Mouse (Mus musculus): ENCODE results near the gene Rbm34.
"Not testable (repeated sequence)": the region's sequence is repeated elsewhere in the genome, so short reads cannot be mapped to it uniquely, and the experiment has no call there.

Gene Rbm34

DNA sequence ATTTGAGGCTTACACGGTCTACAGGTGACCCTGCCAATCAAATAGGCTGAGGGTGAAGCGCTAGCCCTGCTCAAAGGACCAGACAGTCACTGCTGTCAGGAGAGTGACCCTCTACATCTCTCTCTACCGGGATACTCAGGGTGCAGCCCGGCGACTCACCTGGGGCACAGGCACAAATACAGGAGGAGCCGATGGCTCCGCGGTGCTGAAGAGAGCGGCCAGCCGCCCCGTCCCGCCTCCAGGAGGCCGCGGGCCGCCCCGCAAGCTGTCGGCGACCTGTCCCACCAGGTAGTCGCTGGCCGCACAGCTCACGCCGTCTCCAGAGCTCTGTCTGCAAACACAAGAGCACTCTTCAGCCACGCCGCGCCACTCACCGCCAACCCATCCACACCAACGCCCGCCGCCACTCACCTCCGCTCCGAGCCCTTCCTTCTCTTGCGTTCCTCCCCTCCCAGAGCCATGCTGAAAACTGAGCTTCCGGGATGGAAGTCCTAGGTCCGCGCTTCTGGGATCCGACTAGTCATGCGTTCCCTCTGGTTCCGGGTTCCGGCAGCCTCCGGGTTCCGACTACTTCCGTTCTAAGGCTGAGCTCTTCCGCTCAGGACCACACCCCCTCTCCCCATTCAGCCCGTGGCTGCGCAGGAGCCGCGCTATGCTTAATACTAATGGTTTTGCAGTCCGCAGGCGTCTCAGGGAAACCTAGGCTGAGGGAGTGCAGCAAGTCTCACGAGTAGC, at the start of gene Rbm34:
Gene Rbm34, minus strand, starts transcription at position 493 of the 735 bp plus-strand sequence.
- peak; percentile 81 to 91 for DNase-seq

DNA sequence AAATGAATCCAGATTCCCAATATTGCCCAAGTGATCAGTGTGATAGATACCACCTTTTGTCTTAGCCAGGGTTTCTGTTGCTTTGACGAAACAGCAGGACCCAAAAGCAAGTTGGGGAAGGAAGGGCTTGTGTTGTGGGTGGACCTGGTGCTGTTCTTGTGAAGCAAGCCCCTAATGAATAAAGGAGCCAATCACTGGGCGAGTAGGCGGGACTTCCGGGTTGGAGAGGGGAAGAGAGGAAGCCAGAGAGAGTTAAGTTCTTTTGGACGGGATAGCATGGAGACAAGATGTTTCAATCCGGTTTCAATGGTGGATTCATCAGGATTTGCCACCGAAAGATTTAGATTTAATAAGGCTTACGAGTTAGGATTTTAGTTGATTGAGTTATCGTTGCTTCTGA, 40.8 kb upstream of the Rbm34 start:
- DNase-seq: no peak

DNA sequence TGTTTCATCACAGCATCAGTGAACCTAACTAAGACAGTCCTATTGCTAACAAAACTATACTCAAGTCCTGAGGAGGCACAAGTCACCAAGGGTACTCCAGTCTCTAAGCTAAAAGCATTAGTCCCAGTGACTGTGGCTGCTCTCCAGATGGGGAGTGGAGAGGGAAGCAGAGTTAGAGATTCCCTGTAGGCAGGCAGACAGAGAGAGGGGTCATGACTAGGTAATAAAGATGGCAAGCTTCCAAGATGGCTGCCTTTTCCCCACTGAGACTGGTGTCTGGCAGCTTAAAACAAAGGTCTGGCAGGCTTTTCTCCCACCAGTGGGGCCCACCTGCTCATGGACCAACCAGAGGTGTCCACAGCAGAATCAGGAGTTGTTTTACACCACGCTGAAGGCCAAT, 23.6 kb upstream of the Rbm34 start:
- DNase-seq: no peak

DNA sequence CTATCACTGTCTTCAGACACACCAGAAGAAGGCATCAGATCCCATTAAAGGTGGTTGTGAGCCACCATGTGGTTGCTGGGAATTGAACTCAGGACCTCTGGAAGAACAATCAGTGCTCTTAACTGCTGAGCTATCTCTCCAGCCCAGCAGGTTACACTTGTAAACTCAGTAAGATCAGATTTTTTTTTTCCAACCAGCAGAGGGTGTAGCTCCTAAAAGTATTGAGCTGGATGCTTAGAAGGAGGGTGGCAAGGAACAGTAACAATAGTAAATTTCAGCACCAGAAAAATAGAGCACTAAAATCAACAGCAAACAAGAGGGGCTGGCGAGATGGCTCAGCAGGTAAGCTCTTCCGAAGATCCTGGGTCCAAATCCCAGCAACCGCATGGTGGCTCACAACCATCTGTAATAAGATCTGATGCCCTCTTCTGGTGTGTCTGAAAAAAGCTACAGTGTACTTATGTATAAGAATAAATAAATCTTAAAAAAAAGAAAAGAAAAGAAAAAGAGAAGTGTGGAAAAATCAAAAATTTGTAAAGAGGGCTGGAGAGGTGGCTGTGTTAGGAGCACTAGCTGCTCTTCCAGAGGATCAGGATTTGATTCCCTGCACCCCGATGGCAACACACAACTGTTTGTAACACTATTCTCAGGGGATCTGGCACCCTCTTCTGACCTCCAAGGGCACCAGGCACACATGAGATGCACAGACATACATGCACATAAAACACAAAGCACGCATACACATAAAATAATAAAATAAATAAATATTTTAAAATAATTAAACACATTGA, 18.7 kb upstream of the Rbm34 start:
- DNase-seq: no peak

DNA sequence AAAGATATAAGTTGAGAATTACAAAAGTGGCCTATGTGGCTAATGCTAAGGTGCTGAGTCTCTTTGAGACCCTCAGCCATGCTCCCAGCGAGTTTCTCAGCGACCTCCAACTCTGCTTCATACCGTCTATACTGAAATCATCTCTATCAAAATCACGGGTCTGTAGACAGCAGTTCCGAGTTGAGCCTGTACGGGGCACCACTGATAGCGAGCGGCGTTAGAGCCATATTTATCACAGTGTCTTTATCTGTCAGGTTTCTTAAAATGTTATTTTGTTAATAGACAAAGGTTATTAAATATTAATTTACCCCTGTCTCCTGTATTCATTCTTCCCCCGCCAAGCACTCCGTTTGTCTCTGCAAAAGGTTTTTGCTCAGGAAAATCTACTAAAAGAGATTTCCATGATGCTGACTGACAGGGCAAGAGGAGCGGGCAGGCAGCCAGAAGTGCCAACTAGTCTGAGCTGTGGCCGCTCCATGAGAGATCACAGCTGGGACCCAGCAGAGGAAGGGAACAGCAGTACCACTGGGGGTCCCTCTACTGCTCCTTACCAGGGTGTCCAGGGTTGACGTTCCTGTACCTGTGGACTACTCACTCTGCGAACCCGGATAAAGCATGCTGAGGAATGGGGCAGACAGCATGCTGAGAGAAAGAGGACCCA, 17.6 kb upstream of the Rbm34 start:
- no peak for DNase-seq

DNA sequence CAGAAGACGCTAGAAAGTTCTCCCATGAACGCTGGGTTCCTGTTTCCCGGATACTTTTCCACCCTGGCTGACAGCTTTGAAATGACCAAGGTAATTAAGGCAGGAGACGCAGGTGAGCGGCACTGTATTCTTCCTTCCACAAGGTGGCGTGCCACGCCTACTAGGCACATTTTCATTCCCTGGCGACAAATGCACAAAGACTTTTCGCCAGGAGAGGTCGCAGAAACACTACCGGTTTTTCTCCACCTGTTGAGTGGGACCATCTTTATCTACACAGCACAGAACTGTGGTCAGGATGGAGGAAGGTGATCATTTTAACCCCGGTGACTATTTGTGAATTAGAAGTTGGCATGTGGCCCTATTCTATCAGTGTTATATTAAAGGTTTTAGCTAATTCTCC, 15.6 kb upstream of the Rbm34 start:
- peak; percentile 35 to 69 for DNase-seq

DNA sequence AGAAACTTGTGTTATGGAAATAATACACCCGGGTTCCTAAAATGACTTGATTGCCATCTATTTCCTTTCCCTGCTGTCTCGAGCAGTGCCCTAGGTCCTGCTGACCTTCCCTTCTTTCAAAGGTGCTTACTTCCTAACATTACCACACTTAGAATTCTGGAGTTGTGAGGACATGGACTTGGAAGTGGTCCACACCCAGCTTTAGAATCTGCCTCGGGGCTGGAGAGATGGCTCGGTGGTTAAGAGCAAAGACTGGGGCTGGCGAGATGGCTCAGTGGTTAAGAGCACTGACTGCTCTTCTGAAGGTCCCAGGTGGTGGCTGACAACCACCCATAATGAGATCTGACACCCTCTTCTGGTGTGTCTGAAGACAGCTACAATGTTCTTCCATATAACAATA, 9.2 kb upstream of the Rbm34 start:
- DNase-seq: no peak

DNA sequence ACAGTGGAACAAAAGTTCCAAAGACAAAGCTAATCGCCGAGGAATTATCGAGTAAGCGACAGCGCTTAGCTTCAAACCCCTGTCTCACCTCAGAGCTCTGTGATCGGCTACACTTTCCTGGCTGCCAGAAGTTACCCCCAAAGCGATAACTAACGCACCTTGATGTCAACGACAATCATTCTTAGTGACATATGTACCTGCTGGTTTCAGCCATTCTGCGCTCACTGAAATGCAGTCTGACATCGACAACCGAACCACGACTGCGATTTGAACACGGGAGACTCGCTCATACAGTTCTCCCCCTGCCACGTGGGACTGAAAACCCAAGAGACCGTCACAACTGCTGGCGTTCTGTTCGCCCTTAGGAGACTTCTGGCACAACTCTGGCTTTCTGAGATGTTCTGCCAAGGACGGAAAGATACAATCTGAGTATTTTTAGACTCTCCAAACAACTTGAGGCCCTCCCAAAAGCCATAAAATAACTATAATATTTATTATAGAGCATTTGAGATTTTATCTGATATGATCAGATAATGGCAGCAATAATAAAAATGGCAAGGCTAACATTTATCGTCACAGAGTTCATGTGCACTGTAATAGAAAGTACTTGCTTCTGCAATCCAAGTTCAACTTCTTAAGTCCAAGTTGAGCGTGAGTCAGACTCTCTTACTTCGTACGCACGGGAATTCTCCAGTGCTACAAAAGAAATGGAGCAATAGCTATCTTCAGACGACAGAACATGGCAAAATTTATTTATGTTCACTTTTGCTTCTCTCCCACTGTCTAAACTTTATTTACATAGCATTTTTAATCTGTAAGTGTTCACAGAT, 8.4 kb upstream of the Rbm34 start:
- no peak for DNase-seq

DNA sequence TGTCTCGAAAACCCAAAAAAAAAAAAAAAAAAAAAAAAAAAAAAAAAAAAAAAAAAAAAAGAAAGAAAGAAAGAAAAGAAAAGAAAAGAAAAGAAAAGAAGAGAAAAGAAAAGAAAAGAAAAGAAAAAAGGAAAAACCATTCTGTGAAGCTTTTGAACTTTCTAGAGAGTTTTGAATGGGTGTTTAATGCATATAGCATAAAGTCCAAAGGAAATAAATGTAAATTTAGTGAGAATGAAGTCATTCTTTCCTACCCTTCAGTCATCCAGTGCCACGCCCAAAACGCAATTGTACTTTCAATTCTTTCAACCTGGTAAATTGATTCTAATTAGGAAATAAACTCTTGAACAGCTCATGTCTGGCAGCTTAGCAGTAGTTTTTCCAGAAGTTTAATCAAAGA, 7.7 kb upstream of the Rbm34 start:
- not testable (repeated sequence) for DNase-seq

DNA sequence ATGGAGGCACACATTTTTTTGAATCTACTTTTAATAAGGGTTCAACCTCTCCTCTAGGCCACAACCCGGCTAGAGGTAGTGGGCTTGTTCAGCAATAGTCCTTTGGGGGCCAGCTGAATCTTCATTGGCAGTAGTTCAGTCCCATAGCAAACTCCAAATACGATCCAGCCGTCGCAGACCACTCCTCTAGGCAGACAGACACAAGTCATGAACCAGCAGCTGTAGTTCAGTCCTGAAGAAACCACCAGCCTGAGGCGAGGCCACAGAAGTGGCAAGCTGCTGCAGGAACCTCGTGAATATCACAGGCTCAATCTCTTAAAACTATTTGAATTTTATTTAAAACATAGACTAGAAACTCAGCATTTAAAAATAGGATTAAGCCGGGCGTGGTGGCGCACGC, 7.2 kb upstream of the Rbm34 start:
- no peak for DNase-seq

DNA sequence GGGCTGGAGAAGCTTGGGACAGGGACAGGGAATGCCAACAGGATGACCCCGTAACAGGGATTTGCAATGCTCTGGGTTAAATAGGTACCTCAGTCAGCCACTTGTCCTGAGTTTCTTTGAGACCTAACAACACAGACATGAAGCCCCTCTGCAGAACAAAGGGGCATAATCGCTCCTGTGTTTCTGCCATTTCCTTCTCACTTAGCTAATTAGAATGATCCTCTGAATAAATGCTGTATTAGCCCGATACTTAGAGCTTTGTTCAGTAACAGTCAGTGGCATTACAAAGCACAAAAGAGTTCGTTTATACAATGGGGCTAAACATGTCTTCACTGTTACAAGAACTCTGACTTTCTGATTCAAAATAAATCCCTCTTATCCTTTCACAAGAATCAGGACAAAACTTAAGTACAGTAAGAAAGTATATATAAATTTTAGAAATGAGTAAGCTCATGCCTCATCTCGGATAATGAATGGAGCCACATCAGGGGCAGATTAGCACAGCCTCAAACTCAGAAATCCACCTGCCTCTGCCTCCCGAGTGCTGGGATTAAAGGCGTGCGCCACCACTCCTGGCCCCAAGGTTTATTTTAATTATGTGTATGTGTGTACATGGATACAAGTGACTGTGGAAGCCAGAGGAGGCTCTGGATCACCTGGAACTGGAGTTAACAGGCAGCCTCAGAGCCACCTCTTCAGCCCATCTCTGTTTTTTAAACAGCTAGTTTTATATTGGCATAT, 5.9 kb upstream of the Rbm34 start:
- no peak for DNase-seq

DNA sequence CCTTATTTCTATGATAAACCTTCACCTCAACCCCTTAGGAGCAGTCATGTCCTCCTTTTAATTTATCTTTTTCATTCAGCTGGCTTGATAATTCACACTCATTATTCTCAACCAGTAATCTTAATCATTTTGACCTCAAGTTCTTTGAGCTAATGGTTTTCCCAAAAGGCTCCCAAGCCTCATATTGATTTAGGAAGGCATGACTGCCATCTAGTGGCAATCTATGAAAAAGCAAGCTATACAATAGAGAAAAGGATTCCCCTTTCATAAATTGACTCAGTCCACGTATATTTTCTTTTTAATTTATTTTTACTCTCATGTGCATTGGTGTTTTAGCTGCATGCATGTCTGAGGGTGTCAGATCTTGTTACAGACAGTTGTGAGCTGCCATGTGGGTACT, 4.8 kb upstream of the Rbm34 start:
- DNase-seq: no peak

DNA sequence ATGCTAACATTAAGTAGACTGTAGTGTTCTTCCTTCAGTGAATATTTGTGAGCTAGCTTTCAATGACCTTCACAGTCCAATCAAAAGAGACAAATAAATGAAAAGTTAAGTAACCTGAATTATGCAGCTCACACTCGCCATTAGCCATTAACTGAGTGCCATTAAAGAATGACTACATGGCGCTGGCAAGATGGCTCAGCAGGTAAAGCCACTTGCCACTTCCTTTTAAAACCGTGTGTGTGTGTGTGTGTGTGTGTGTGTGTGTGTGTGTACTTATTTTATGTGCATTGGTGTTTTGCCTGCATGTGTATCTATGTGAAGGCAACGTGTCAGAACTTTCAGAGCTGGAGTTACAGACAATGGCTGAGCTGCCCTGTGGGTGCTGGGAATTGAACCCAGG, 3.6 kb upstream of the Rbm34 start:
- no peak for DNase-seq

DNA sequence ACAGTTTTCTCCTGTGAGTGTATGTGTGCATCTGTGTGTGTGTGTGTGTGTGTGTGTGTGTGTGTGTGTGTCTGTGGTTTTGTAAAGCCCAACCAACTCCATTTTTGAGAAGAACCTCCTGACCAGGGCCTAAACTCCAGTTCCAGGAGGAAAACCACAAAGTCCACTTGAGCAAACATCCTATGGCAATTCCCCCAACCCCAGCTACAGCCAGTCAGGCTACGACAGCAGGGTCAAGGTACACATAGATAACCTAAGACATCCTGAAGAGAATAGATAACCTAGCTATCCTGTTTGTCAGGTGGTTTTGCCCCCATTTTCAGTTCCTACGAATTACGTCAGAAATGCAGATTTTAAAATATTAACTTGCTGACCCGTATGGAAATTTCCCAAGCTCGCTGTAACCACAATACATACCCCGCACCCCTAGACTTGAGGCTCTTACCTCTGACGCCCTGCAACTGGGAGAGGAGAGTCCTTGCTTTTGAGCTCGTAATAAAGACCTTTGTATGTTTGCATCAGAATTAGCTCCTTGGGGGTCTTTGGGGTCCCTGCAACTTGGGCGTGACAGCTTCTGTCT, 2.9 kb upstream of the Rbm34 start:
- DNase-seq: no peak

DNA sequence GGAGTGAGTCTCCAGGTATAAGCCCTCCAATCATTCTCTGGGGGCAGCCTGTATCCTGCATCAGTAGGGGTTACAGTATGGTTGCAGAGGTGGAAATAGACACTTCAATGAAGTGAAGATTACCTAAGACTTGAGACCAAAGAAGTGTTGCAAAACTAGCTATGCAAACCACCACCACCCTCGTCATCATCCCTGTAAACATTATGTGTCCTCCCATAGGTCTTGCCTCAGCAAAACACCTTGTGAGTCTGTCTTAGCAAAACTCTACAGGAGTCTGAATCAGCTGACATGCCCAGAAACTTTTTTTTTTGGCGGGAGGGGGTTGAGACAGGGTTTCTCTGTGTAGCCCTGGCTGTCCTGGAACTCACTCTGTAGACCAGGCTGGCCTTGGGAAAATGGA, 1.8 kb upstream of the Rbm34 start:
- DNase-seq: no peak

DNA sequence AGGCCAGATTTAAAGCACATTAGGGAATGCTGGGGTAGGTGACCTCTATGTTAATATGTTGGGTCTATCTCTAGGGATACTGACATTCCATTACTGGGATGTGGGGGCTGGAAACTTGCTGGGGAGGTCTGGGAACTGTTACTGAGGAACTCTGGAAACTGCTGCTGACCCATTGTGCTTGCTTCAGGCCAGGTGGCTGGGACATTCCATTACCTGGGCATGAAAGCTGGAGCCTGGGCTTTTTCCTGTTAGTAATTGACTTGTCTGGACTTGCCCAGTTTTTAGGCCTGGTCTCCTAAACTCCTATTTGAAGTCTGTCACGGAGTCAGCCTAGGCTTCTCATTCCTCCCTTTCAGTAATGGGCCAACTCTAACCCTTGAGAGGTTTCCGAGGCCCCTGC, 1.2 kb upstream of the Rbm34 start:
- no peak for DNase-seq

DNA sequence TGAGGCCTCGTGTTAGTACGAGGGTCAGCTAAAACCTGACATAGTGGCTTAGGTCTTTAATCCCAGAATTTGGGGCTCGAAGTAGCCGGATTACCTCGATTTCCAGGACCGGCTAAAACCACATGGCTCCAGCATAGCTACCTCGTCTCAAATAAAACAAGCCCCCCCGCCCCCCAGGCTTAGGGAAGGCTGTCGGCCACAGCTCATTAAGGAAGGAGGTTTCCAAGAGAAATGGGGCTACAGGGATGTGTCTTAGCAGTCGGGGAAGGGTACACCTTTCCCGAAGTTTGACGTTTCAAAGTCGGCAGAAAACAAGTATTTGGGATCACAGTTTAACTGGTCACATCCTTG, 418 bp upstream of the Rbm34 start:
- DNase-seq: no peak

DNA sequence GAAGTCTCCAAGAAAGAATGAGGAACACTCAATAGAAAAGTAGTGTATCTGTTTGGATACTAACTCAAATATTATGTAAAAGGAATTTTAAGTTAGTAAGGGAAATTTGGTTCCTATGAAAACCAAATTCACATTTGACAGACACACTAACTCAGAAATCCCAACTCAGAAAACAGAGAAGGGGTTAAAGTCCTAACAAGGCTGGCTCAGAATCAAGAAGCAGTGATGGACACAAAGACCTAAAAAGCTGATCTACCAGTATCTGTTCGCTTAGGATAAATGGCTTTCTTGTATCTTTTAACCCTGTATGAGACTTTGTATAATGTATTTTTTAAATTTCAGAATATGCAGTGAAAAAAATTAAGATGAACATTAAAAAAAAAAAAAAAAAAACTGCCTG, 1.3 kb downstream of the Rbm34 start:
- no peak for DNase-seq

DNA sequence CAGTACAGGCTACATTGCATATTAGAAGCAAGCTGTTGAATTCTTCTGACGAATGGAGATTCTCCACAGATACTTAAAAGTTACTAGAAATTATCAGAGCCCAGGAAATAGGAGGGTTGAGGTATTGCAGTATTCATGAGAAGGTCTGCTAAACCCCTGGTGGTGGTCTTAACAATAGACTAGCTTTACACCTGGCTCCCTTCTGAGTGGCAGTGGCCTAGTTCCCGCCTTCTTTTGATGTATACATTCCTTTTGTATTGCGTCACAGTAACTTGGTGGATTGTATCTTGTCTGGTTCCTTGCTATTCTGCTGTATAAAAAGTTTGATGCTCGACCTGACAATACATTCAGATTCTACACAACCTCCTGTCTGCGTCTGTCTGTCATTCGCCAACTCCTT, 2.8 kb downstream of the Rbm34 start:
- DNase-seq: no peak

DNA sequence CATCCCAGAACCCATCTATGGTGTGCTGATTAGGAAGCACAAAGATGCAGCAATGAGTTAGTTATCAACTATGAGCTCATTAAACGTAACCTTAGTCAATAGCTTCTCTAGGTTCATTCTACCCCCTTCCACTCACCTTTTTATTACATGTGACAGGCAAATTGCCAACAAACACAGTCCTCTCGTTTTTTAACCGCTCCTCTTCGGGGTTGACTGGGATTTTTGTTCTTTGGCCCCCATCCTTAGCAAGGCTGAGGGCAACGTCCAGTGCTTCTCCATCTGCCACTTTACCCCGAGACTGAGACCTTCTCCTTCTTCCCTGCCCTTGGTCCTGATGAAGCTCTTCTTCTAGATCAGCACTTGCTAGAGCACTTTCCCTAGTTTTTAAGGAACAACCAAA, 5.6 kb downstream of the Rbm34 start:
- no peak for DNase-seq

DNA sequence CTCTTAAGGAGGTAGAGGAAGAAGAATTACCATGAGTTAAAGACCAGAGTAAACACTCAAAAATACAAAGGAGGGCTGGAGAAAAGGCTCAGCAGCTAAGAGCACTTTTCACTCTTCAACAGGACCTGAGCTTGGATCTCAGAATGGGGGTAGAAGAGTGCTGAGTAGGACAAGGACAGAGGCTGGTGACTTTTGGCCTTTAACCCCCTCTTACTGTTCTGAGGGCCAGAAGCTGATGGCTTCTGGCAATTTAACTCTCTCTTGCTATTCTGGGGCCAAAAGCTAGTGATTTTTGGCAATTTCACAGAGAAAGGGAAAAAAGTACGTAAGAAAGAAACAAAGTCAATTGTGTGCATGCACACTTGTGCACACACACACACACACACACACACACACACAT, 8.0 kb downstream of the Rbm34 start:
- DNase-seq: no peak

DNA sequence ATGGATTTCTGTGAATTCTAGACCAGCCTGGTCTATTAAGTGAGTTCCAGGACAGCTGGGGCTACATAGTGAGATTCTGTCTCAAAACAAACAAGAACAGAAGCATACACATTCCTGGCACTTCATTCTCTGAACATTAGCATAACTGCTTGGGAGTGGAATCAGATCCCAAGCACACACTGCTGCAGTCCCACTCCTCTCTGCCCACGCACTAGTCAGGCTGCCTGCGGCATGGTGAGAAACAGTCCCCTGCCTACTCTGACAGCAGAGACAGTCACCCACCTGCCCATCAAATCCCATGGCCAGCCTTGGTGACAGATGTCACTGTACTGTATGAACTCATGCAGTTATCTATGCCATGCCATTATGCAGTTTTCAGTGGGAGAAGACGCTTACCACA, 9.4 kb downstream of the Rbm34 start:
- DNase-seq: no peak
